Mouse (Mus musculus) E14TG2a.4 (cell line): Measurements from ENCODE around the gene Gm8251.
"Not testable (repeated sequence)": the region's sequence is repeated elsewhere in the genome, so short reads cannot be mapped to it uniquely, and the experiment has no call there.

ENCODE experiments used
- H3K27me3 ChIP-seq: 2 replicates; pipeline ENCODE4 v1.6.1; 2014; ENCODE audit warnings: low read length, control low read depth; ENCODE audit not compliant: insufficient read depth
- H3K36me3 ChIP-seq: 2 replicates; pipeline ENCODE4 v1.6.1; 2014; ENCODE audit warnings: low read length, control low read depth; ENCODE audit not compliant: insufficient read depth
- H3K4me1 ChIP-seq: replicated peaks from 2 replicates; pipeline ENCODE4 v1.6.1; 2014; ENCODE audit warnings: low read depth, low read length, control low read depth
- H3K4me3 ChIP-seq: replicated peaks from 2 replicates; pipeline ENCODE4 v1.5.1; 2014; ENCODE audit warnings: mild to moderate bottlenecking, low read length
- H3K9me3 ChIP-seq: 2 replicates; pipeline ENCODE4 v1.6.1; 2014; ENCODE audit warnings: low read length, control low read depth
- CTCF ChIP-seq: conservative IDR thresholded peaks from 2 replicates; pipeline ENCODE4 v1.5.1; 2014; ENCODE audit warnings: low read length
- NANOG ChIP-seq: IDR thresholded peaks from 2 replicates; pipeline ENCODE4 v1.6.1; 2014; ENCODE audit warnings: borderline replicate concordance, low read length, mixed read lengths
- POU5F1 ChIP-seq: IDR thresholded peaks from 2 replicates; pipeline ENCODE4 v1.6.1; 2014; ENCODE audit warnings: low read length, borderline replicate concordance

Gm8251 gene

GRCm38 (mm10) chr1:44061836-44062235 is at the start of gene Gm8251:
TSS of gene Gm8251 (minus strand) at chr1:44061936.
- H3K9me3 ChIP-seq: no peaks in the 10 kb centered on the region
- no peaks in the 10 kb centered on the region for H3K27me3 ChIP-seq
- no peak for TF ChIP-seq NANOG
- TF ChIP-seq POU5F1: no peak
- TF ChIP-seq CTCF: no peak
- H3K4me1 ChIP-seq: no peaks in the 10 kb centered on the region
- H3K4me3 ChIP-seq: no peak within 1 kb of the TSS
- H3K36me3 ChIP-seq: no peaks in the 10 kb centered on the region

GRCm38 (mm10) chr1:44102939-44103338 is 41.2 kb upstream of the Gm8251 start:
- peaks cover 35% of the 10 kb centered on the region for H3K36me3 ChIP-seq
- H3K4me3 ChIP-seq: peak overlapping the region; percentile 96
- no peak for TF ChIP-seq NANOG
- TF ChIP-seq POU5F1: no peak
- TF ChIP-seq CTCF: no peak
- peaks cover 15% of the 10 kb centered on the region for H3K4me1 ChIP-seq
- H3K9me3 ChIP-seq: no peaks in the 10 kb centered on the region
- no peaks in the 10 kb centered on the region for H3K27me3 ChIP-seq

- H3K27me3 ChIP-seq: no peaks in the 10 kb centered on the region
- peaks cover 35% of the 10 kb centered on the region for H3K36me3 ChIP-seq
- TF ChIP-seq NANOG (no peak), POU5F1 (no peak), CTCF (no peak)
- peaks cover 15% of the 10 kb centered on the region for H3K4me1 ChIP-seq
- peak within 1 kb of the TSS; percentile 96 for H3K4me3 ChIP-seq
- H3K9me3 ChIP-seq: no peaks in the 10 kb centered on the region
These were observed 40.6 kb upstream of the Gm8251 start, which contains the start of gene Tex30 for GRCm38 (mm10) chr1:44102259-44102717. TSS of gene Tex30 (minus strand) at chr1:44102441.

GRCm38 (mm10) chr1:44101448-44102225 is 39.9 kb upstream of the Gm8251 start:
- TF ChIP-seq POU5F1: no peak
- TF ChIP-seq CTCF: no peak
- TF ChIP-seq NANOG: no peak

GRCm38 (mm10) chr1:44064625-44065024 is 2.9 kb upstream of the Gm8251 start:
- Histone ChIP-seq H3K9me3 (no peaks in the 10 kb centered on the region), H3K4me3 (no peak overlapping the region), H3K27me3 (no peaks in the 10 kb centered on the region), H3K4me1 (no peaks in the 10 kb centered on the region), H3K36me3 (no peaks in the 10 kb centered on the region)
- TF ChIP-seq NANOG (no peak), POU5F1 (no peak), CTCF (peak; percentile 81)

More at GRCm38 (mm10) chr1:44101448-44102225, 39.9 kb upstream of the Gm8251 start:
- Histone ChIP-seq H3K36me3 (peaks cover 35% of the 10 kb centered on the region), H3K4me3 (peak overlapping the region; percentile 96), H3K4me1 (peaks cover 15% of the 10 kb centered on the region), H3K9me3 (no peaks in the 10 kb centered on the region), H3K27me3 (no peaks in the 10 kb centered on the region)

GRCm38 (mm10) chr1:44063439-44063838 is 1.7 kb upstream of the Gm8251 start:
- Histone ChIP-seq H3K4me3 (no peak overlapping the region), H3K9me3 (no peaks in the 10 kb centered on the region), H3K27me3 (no peaks in the 10 kb centered on the region), H3K4me1 (no peaks in the 10 kb centered on the region), H3K36me3 (no peaks in the 10 kb centered on the region)
- TF ChIP-seq NANOG (no peak), POU5F1 (no peak), CTCF (no peak)

GRCm38 (mm10) chr1:44057805-44058204 is 3.9 kb downstream of the Gm8251 start:
- Histone ChIP-seq H3K9me3 (no peaks in the 10 kb centered on the region), H3K27me3 (no peaks in the 10 kb centered on the region), H3K4me3 (no peak overlapping the region), H3K36me3 (no peaks in the 10 kb centered on the region), H3K4me1 (no peaks in the 10 kb centered on the region)
- TF ChIP-seq POU5F1: no peak
- no peak for TF ChIP-seq NANOG
- TF ChIP-seq CTCF: no peak

- Histone ChIP-seq H3K4me1 (peaks cover 8% of the 10 kb centered on the region), H3K9me3 (no peaks in the 10 kb centered on the region), H3K36me3 (no peaks in the 10 kb centered on the region), H3K4me3 (no peak overlapping the region), H3K27me3 (0 out of 2 replicates have a peak, but pooled peaks cover 3% of the 10 kb centered on the region)
- TF ChIP-seq POU5F1 (no peak), CTCF (no peak), NANOG (no peak)
These were observed 15.2 kb downstream of the Gm8251 start for GRCm38 (mm10) chr1:44046556-44046955.

GRCm38 (mm10) chr1:44045689-44046088 is 16.0 kb downstream of the Gm8251 start:
- not testable (repeated sequence) for H3K4me3 ChIP-seq, H3K4me1 ChIP-seq, H3K27me3 ChIP-seq, H3K9me3 ChIP-seq, H3K36me3 ChIP-seq
